Mouse (Mus musculus): ENCODE data around the gene Dot1l.

GRCm38 (mm10) chr10:80784871-80785270 is 29.9 kb downstream of the Dot1l start:
- no peak for TF ChIP-seq POLR2A (IDR thresholded peaks at IDR 0.05; ENCODE audit: control insufficient read depth, extremely low read depth, insufficient read depth, low read length, poor library complexity)
- TF ChIP-seq CTCF (IDR thresholded peaks at IDR 0.05; ENCODE audit: borderline replicate concordance, control insufficient read depth, extremely low read depth, insufficient read depth, low read length, poor library complexity), result no peak

All from thymus, adult 2 months (tissue).